Mouse (Mus musculus) stomach, embryonic 16.5 days (tissue): ENCODE results near the gene Sema4f. TPM values are rescaled to one million over a fixed set of nuclear protein-coding genes. Genes with fewer than 3 reads are reported as not detected.
A peak's percentile ranks its signal among the peaks of the same experiment; 100 is the strongest.

Experiments
- ATAC-seq: fragments of 200-750 bp; cut with Nextera tagmentation; 2 replicates; pipeline ENCODE4 v1.8.0; 2017; ENCODE audit warnings: moderate number of reproducible peaks, moderate TSS enrichment; ENCODE audit not compliant: insufficient read depth, low FRiP score
- H3K27ac ChIP-seq: fragments of 300-500 bp; sonication (generic); 2 replicates; pipeline ENCODE4 v1.5.1; 2014; ENCODE audit warnings: low read length
- H3K27me3 ChIP-seq: fragments of 300-500 bp; sonication (generic); 2 replicates; pipeline ENCODE4 v1.6.1; 2014; ENCODE audit warnings: low read length, control low read depth, mixed read lengths; ENCODE audit not compliant: control insufficient read depth, insufficient read depth
- H3K36me3 ChIP-seq: fragments of 300-500 bp; sonication (generic); 2 replicates; pipeline ENCODE4 v1.6.1; 2014; ENCODE audit warnings: low read length; ENCODE audit not compliant: control insufficient read depth, insufficient read depth
- H3K4me1 ChIP-seq: fragments of 300-500 bp; sonication (generic); 2 replicates; pipeline ENCODE4 v1.6.1; 2014; ENCODE audit warnings: low read length, control low read depth, mixed read lengths; ENCODE audit not compliant: control insufficient read depth, insufficient read depth
- H3K4me2 ChIP-seq: fragments of 300-500 bp; sonication (generic); 2 replicates; pipeline ENCODE4 v1.6.1; 2014; ENCODE audit warnings: low read depth, low read length, mixed read lengths
- H3K4me3 ChIP-seq: fragments of 300-500 bp; sonication (generic); replicated peaks from 2 replicates; pipeline ENCODE4 v1.5.1; 2014; ENCODE audit warnings: mild to moderate bottlenecking, low read length
- H3K9ac ChIP-seq: fragments of 300-500 bp; sonication (generic); 2 replicates; pipeline ENCODE4 v1.6.1; 2014; ENCODE audit warnings: low read length
- H3K9me3 ChIP-seq: fragments of 300-500 bp; sonication (generic); replicated peaks from 2 replicates; pipeline ENCODE4 v1.6.1; 2016; ENCODE audit warnings: low read length, control low read depth; ENCODE audit not compliant: control insufficient read depth
- WGBS: fragments of 180-500 bp; shearing (Covaris S2); extraction: QIAGEN DNeasy Blood & Tissue Kit; methylation state at CpG from one replicate; pipeline ENCODE4 v1.1.7; 2014; 5-methylcytosine and 5-hydroxymethylcytosine counted together
- polyA plus RNA-seq: library from polyadenylated mRNA; unstranded; fragments of >200 nt; fragmentation: Nextera tagmentation; extraction: Ambion mirVana; gene quantifications from 2 replicates; pipeline ENCODE4 v1.2.1, GENCODE M21; 2015

The Sema4f gene
- polyA plus RNA-seq, 1 experiment from 2014 or later = 1.4 TPM

DNA sequence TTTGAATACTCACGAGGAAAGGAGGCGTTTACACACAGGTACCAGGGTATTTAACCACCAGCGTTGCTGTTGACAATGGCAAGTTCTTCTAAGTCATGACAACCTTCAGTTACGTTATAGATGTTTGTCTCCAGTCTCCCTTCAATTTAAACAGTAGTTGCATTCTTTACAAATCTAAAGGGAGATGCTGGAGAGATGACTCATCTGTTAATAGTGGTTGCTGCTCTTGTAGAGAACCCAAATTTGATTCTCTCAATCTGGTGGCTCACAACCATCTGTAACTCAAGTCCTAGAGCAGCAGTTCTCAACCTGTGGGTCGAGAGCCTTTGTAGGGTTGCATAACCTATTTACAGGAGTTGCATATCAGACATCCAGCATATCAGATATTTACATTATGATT, 71.1 kb downstream of the Sema4f start:
- 64% methylated on average over 5 of the region's 5 CpGs for WGBS
- H3K27ac ChIP-seq = no peak overlapping the region
- H3K9ac ChIP-seq = no peak overlapping the region
- peaks cover 4% of the 10 kb centered on the region; the same call in 1 of the 2 replicates for H3K4me1 ChIP-seq
- no peaks in the 10 kb centered on the region for H3K9me3 ChIP-seq
- no peaks in the 10 kb centered on the region for H3K27me3 ChIP-seq
- no peak overlapping the region for H3K4me3 ChIP-seq
- H3K4me2 ChIP-seq = no peak overlapping the region
- H3K36me3 ChIP-seq = no peaks in the 10 kb centered on the region
- ATAC-seq = no peak

GRCm38 (mm10) chr6:82863380-82863874, 76.1 kb downstream of the Sema4f start:
- ATAC-seq = peak; percentile 91
- Histone ChIP-seq H3K4me1 (peaks cover 8% of the 10 kb centered on the region; the same call in 1 of the 2 replicates), H3K36me3 (no peaks in the 10 kb centered on the region), H3K9me3 (no peaks in the 10 kb centered on the region), H3K9ac (peak overlapping the region; percentile 57), H3K27ac (peak overlapping the region; percentile 84), H3K4me3 (no peak overlapping the region), H3K4me2 (no peak overlapping the region), H3K27me3 (no peaks in the 10 kb centered on the region)
- 56% methylated on average over 8 of the region's 8 CpGs for WGBS

GRCm38 (mm10) chr6:82862475-82862874, 77.1 kb downstream of the Sema4f start:
- Histone ChIP-seq H3K4me1 (peaks cover 8% of the 10 kb centered on the region; the same call in 1 of the 2 replicates), H3K27ac (peak overlapping the region; percentile 84; the same call in 1 of the 2 replicates), H3K36me3 (no peaks in the 10 kb centered on the region), H3K4me3 (no peak overlapping the region), H3K4me2 (no peak overlapping the region), H3K27me3 (no peaks in the 10 kb centered on the region), H3K9ac (0 out of 2 replicates have a peak overlapping the region, but pooled peaks have one; percentile 1), H3K9me3 (no peaks in the 10 kb centered on the region)
- 59% methylated on average over 7 of the region's 7 CpGs for WGBS
- ATAC-seq = no peak

GRCm38 (mm10) chr6:82862042-82862441, 77.5 kb downstream of the Sema4f start:
- Histone ChIP-seq H3K9ac (no peak overlapping the region), H3K36me3 (no peaks in the 10 kb centered on the region), H3K27me3 (no peaks in the 10 kb centered on the region), H3K27ac (no peak overlapping the region), H3K4me1 (peaks cover 8% of the 10 kb centered on the region; the same call in 1 of the 2 replicates), H3K9me3 (no peaks in the 10 kb centered on the region), H3K4me3 (no peak overlapping the region), H3K4me2 (no peak overlapping the region)
- WGBS = 58% methylated on average over 3 of the region's 3 CpGs
- no peak for ATAC-seq

Other genes with a start within 250 kb of the Sema4f start
- 79.8 and 94.1 TPM in 2 replicates for gene Pole4, start 234.4 kb downstream of the Sema4f start, polyA plus RNA-seq
- gene Hk2, start 165.3 kb downstream of the Sema4f start, polyA plus RNA-seq = 24.2 and 31.3 TPM in 2 replicates
- gene M1ap, start 7.1 kb upstream of the Sema4f start, polyA plus RNA-seq = 0.26 and 1.0 TPM in 2 replicates
- gene Dok1, start 93.7 kb upstream of the Sema4f start, polyA plus RNA-seq = 10.5 and 11.3 TPM in 2 replicates
- gene Loxl3, start 94.4 kb upstream of the Sema4f start, polyA plus RNA-seq = 19.4 and 19.5 TPM in 2 replicates
- gene Aup1, start 114.8 kb upstream of the Sema4f start, polyA plus RNA-seq = 228 and 235 TPM in 2 replicates
- 66.5 and 72.3 TPM in 2 replicates for gene Htra2, start 115.5 kb upstream of the Sema4f start, polyA plus RNA-seq
- gene Dqx1, start 118.1 kb upstream of the Sema4f start, polyA plus RNA-seq = 6.0 and 6.4 TPM in 2 replicates
- 1.8 and 3.4 TPM in 2 replicates for gene Tlx2, start 130.5 kb upstream of the Sema4f start, polyA plus RNA-seq
- gene Pcgf1, start 138.1 kb upstream of the Sema4f start, polyA plus RNA-seq = 25.1 and 28.8 TPM in 2 replicates
- 0.58 and 0.65 TPM in 2 replicates for gene Lbx2, start 146.6 kb upstream of the Sema4f start, polyA plus RNA-seq
- gene Ccdc142, start 161.8 kb upstream of the Sema4f start, polyA plus RNA-seq = 1.2 and 1.5 TPM in 2 replicates
- gene Gm42688, start 161.8 kb upstream of the Sema4f start, polyA plus RNA-seq = 1.8 TPM in 2 replicates
- gene Mrpl53, start 169.3 kb upstream of the Sema4f start, polyA plus RNA-seq = 115 and 123 TPM in 2 replicates
- 8.3 TPM in 2 replicates for gene Mogs, start 175.7 kb upstream of the Sema4f start, polyA plus RNA-seq
- 87.9 and 93.8 TPM in 2 replicates for gene Wbp1, start 181.8 kb upstream of the Sema4f start, polyA plus RNA-seq
- 7.9 and 8.4 TPM in 2 replicates for gene Ino80b, start 185.7 kb upstream of the Sema4f start, polyA plus RNA-seq
- 39.7 and 42.8 TPM in 2 replicates for gene Rtkn, start 195.7 kb upstream of the Sema4f start, polyA plus RNA-seq
- gene Wdr54, start 216.6 kb upstream of the Sema4f start, polyA plus RNA-seq = 4.1 and 5.0 TPM in 2 replicates
- 2.1 and 2.2 TPM in 2 replicates for gene 1700003E16Rik, start 216.6 kb upstream of the Sema4f start, polyA plus RNA-seq
- gene Dctn1, start 226.2 kb upstream of the Sema4f start, polyA plus RNA-seq = 73.7 and 74.1 TPM in 2 replicates